Mouse (Mus musculus): ENCODE measurements around the gene Stum. TPM values are rescaled to one million over a fixed set of nuclear protein-coding genes. Genes with fewer than 3 reads are reported as not detected.

Stum gene
- 1.2 and 2.3 TPM in 2 replicates for polyA plus RNA-seq (2014; fragmentation: Nextera tagmentation; extraction: Ambion mirVana)

GRCm38 (mm10) chr1:180483399-180484291 is at the start of gene Stum:
Stum (minus strand) TSS chr1:180483504.
- Histone ChIP-seq H3K27me3 (ENCODE audit: control insufficient read depth, insufficient read depth, low read length) (peaks cover 20% of the 10 kb centered on the region), H3K36me3 (ENCODE audit: control insufficient read depth, insufficient read depth, low read length) (no peaks in the 10 kb centered on the region), H3K4me3 (ENCODE audit: low read depth, low read length) (peak within 1 kb of the TSS; percentile 40), H3K9me3 (ENCODE audit: control insufficient read depth, low read depth, low read length) (no peaks in the 10 kb centered on the region), H3K4me2 (replicated peaks; ENCODE audit: low read depth, low read length) (peak within 1 kb of the TSS; percentile 85), H3K27ac (ENCODE audit: low read length) (no peak within 1 kb of the TSS), H3K4me1 (ENCODE audit: control insufficient read depth, insufficient read depth, low read length) (peaks cover 20% of the 10 kb centered on the region), H3K9ac (replicated peaks; ENCODE audit: low read depth, low read length) (0 out of 2 replicates have a peak within 1 kb of the TSS, but pooled peaks have one; percentile 18)
- peak; percentile 28; the same call in 1 of the 2 replicates for ATAC-seq (ENCODE audit: insufficient number of reproducible peaks, insufficient read depth, low FRiP score, low read depth)
- WGBS: 3% methylated on average over 40 of the region's 40 CpGs

GRCm38 (mm10) chr1:180532671-180533070 is 49.4 kb upstream of the Stum start:
- no peak for ATAC-seq (ENCODE audit: insufficient number of reproducible peaks, insufficient read depth, low FRiP score, low read depth)
- WGBS: 95% methylated on average over 11 of the region's 11 CpGs
- no peaks in the 10 kb centered on the region for H3K4me1 ChIP-seq (ENCODE audit: control insufficient read depth, insufficient read depth, low read length)

DNA sequence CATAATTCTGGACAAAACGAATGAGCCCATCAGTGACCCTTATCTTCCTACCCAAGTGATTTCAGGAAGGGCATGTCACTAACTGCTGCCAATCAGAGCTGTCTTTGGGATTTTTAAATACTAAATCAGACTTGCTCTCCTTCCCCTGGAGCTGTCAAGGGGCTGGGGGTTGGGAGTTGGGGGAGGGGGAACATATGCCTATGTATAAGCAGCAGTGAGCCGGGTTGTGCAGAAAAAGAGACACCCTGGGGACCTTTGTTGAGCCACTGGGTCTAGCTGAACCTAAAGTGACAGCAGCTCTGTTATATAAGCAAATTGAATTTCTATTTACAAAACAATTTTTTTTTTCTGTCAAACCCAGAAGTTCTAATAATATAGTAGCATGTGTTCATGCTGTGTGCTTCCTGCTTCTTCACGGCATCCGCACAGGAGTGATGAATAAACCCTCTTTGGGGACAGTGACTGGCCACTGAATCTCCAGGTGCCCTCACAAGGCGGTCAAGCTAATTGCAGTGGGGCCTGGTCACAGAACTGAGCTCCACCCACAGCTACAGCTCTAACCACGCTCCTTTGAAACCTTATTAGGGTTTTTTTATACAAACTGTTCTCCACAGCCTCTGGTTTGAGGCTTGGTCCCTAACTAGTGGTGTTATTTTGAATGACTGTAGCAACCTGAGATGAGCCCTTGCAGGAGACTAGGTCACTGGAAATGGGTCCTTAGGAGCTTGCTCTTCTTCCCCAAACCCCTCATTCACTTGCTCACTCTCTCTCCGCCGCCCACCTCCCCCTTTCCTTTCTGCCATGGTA is 47.4 kb upstream of the Stum start:
- ATAC-seq (ENCODE audit: insufficient number of reproducible peaks, insufficient read depth, low FRiP score, low read depth): no peak
- no peak overlapping the region for H3K4me3 ChIP-seq (ENCODE audit: low read depth, low read length)
- no peaks in the 10 kb centered on the region for H3K4me1 ChIP-seq (ENCODE audit: control insufficient read depth, insufficient read depth, low read length)
- WGBS: 61% methylated on average over 8 of the region's 8 CpGs
- H3K27ac ChIP-seq (ENCODE audit: low read length): no peak overlapping the region
- no peak overlapping the region for H3K4me2 ChIP-seq (replicated peaks; ENCODE audit: low read depth, low read length)
- H3K9ac ChIP-seq (replicated peaks; ENCODE audit: low read depth, low read length): no peak overlapping the region
- peaks cover 5% of the 10 kb centered on the region; the same call in 1 of the 2 replicates for H3K9me3 ChIP-seq (ENCODE audit: control insufficient read depth, low read depth, low read length)
- H3K27me3 ChIP-seq (ENCODE audit: control insufficient read depth, insufficient read depth, low read length): no peaks in the 10 kb centered on the region
- no peaks in the 10 kb centered on the region for H3K36me3 ChIP-seq (ENCODE audit: control insufficient read depth, insufficient read depth, low read length)

More at GRCm38 (mm10) chr1:180532671-180533070, 49.4 kb upstream of the Stum start:
- no peak overlapping the region for H3K27ac ChIP-seq (ENCODE audit: low read length)
- H3K4me3 ChIP-seq (ENCODE audit: low read depth, low read length): no peak overlapping the region
- no peak overlapping the region for H3K4me2 ChIP-seq (replicated peaks; ENCODE audit: low read depth, low read length)
- H3K27me3 ChIP-seq (ENCODE audit: control insufficient read depth, insufficient read depth, low read length): no peaks in the 10 kb centered on the region
- no peaks in the 10 kb centered on the region for H3K36me3 ChIP-seq (ENCODE audit: control insufficient read depth, insufficient read depth, low read length)
- no peak overlapping the region for H3K9ac ChIP-seq (replicated peaks; ENCODE audit: low read depth, low read length)
- H3K9me3 ChIP-seq (ENCODE audit: control insufficient read depth, low read depth, low read length): peaks cover 5% of the 10 kb centered on the region; the same call in 1 of the 2 replicates

- Histone ChIP-seq H3K4me1 (ENCODE audit: control insufficient read depth, insufficient read depth, low read length) (no peaks in the 10 kb centered on the region), H3K9ac (replicated peaks; ENCODE audit: low read depth, low read length) (no peak overlapping the region), H3K4me3 (ENCODE audit: low read depth, low read length) (no peak overlapping the region), H3K27me3 (ENCODE audit: control insufficient read depth, insufficient read depth, low read length) (no peaks in the 10 kb centered on the region), H3K36me3 (ENCODE audit: control insufficient read depth, insufficient read depth, low read length) (no peaks in the 10 kb centered on the region), H3K4me2 (replicated peaks; ENCODE audit: low read depth, low read length) (no peak overlapping the region), H3K27ac (ENCODE audit: low read length) (no peak overlapping the region), H3K9me3 (ENCODE audit: control insufficient read depth, low read depth, low read length) (peaks cover 5% of the 10 kb centered on the region; the same call in 1 of the 2 replicates)
- no peak for ATAC-seq (ENCODE audit: insufficient number of reproducible peaks, insufficient read depth, low FRiP score, low read depth)
- 91% methylated on average over 7 of the region's 7 CpGs for WGBS
These were observed 46.5 kb upstream of the Stum start for GRCm38 (mm10) chr1:180529847-180530246.

DNA sequence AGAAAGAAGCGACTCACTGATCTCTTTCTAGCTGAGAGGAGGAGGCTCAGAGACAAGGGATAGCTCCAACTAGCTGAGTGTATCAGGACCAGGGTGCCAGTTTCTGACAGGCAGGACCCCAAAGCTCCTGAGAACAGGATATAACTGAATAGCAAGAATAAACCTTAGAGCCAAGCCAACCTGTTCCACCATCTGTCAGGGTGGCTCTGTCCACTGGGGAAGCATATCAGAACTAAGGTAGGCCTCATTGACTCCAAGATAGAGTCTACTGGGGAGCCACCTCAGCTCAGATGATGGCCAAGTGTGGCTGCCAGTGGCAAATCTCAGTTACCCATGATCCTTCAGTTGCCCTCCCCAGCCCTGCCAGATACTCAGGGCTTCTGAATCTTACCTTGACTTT is 42.0 kb upstream of the Stum start:
- no peaks in the 10 kb centered on the region for H3K27me3 ChIP-seq (ENCODE audit: control insufficient read depth, insufficient read depth, low read length)
- H3K4me1 ChIP-seq (ENCODE audit: control insufficient read depth, insufficient read depth, low read length): 0 out of 2 replicates have a peak, but pooled peaks cover 4% of the 10 kb centered on the region
- H3K4me3 ChIP-seq (ENCODE audit: low read depth, low read length): no peak overlapping the region
- H3K9me3 ChIP-seq (ENCODE audit: control insufficient read depth, low read depth, low read length): no peaks in the 10 kb centered on the region
- WGBS: 65% methylated on average over 1 of the region's 1 CpGs
- ATAC-seq (ENCODE audit: insufficient number of reproducible peaks, insufficient read depth, low FRiP score, low read depth): no peak
- H3K9ac ChIP-seq (replicated peaks; ENCODE audit: low read depth, low read length): no peak overlapping the region
- H3K36me3 ChIP-seq (ENCODE audit: control insufficient read depth, insufficient read depth, low read length): no peaks in the 10 kb centered on the region
- no peak overlapping the region for H3K27ac ChIP-seq (ENCODE audit: low read length)
- H3K4me2 ChIP-seq (replicated peaks; ENCODE audit: low read depth, low read length): no peak overlapping the region

- 77% methylated on average over 2 of the region's 2 CpGs for WGBS
- ATAC-seq (ENCODE audit: insufficient number of reproducible peaks, insufficient read depth, low FRiP score, low read depth): no peak
These were observed 40.0 kb upstream of the Stum start for GRCm38 (mm10) chr1:180523320-180523719.

DNA sequence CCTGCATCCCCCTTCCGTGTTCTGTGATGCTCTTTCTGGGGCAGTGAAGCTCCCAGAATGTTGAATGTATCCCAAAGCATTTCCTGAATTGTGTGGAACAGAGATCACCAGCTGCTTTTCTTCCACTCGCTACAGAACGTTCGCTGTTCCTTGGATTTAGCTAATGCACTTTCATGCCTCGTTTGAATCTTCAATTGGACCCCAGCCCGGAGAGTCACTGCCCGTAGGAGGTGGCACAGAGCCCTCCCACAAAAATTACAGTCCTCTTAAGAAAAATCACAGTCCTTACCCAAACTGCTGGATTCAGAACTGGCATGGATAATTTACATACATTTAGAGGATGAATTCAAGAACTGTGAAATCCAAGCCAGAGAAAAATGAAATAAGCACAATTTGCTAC is 36.9 kb upstream of the Stum start:
- H3K9ac ChIP-seq (replicated peaks; ENCODE audit: low read depth, low read length): no peak overlapping the region
- no peaks in the 10 kb centered on the region for H3K27me3 ChIP-seq (ENCODE audit: control insufficient read depth, insufficient read depth, low read length)
- no peaks in the 10 kb centered on the region for H3K36me3 ChIP-seq (ENCODE audit: control insufficient read depth, insufficient read depth, low read length)
- H3K4me3 ChIP-seq (ENCODE audit: low read depth, low read length): no peak overlapping the region
- H3K27ac ChIP-seq (ENCODE audit: low read length): peak overlapping the region; percentile 44; the same call in 1 of the 2 replicates
- no peaks in the 10 kb centered on the region for H3K9me3 ChIP-seq (ENCODE audit: control insufficient read depth, low read depth, low read length)
- 31% methylated on average over 7 of the region's 7 CpGs for WGBS
- no peak overlapping the region for H3K4me2 ChIP-seq (replicated peaks; ENCODE audit: low read depth, low read length)
- H3K4me1 ChIP-seq (ENCODE audit: control insufficient read depth, insufficient read depth, low read length): peaks cover 17% of the 10 kb centered on the region
- no peak for ATAC-seq (ENCODE audit: insufficient number of reproducible peaks, insufficient read depth, low FRiP score, low read depth)

More at GRCm38 (mm10) chr1:180523320-180523719, 40.0 kb upstream of the Stum start:
- H3K9ac ChIP-seq (replicated peaks; ENCODE audit: low read depth, low read length): no peak overlapping the region
- no peaks in the 10 kb centered on the region for H3K27me3 ChIP-seq (ENCODE audit: control insufficient read depth, insufficient read depth, low read length)
- no peaks in the 10 kb centered on the region for H3K36me3 ChIP-seq (ENCODE audit: control insufficient read depth, insufficient read depth, low read length)
- no peaks in the 10 kb centered on the region for H3K9me3 ChIP-seq (ENCODE audit: control insufficient read depth, low read depth, low read length)
- no peak overlapping the region for H3K27ac ChIP-seq (ENCODE audit: low read length)
- H3K4me3 ChIP-seq (ENCODE audit: low read depth, low read length): no peak overlapping the region
- H3K4me1 ChIP-seq (ENCODE audit: control insufficient read depth, insufficient read depth, low read length): 0 out of 2 replicates have a peak, but pooled peaks cover 8% of the 10 kb centered on the region
- H3K4me2 ChIP-seq (replicated peaks; ENCODE audit: low read depth, low read length): no peak overlapping the region

DNA sequence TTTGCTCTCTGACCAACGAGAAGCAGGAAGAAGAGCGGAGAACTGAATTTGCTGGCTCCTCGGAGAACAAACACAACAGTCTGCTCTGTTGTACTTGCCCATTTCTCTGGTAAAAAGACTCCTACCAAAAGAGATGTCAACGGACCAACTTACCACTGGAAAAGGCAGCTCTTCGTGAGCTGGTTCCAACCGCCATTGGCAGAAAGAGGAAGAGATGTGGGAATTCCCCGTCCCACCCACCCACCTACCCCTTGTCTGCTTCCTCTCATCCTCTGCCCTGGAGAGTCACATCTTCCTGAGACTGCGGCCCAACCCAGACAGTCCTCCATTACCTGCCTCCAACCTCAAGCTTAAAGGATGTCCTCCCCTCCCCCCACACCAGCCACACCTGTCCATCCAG is 36.2 kb upstream of the Stum start:
- H3K4me2 ChIP-seq (replicated peaks; ENCODE audit: low read depth, low read length): no peak overlapping the region
- peak overlapping the region; percentile 44; the same call in 1 of the 2 replicates for H3K27ac ChIP-seq (ENCODE audit: low read length)
- H3K4me3 ChIP-seq (ENCODE audit: low read depth, low read length): no peak overlapping the region
- WGBS: 88% methylated on average over 8 of the region's 8 CpGs
- H3K36me3 ChIP-seq (ENCODE audit: control insufficient read depth, insufficient read depth, low read length): no peaks in the 10 kb centered on the region
- no peaks in the 10 kb centered on the region for H3K27me3 ChIP-seq (ENCODE audit: control insufficient read depth, insufficient read depth, low read length)
- no peaks in the 10 kb centered on the region for H3K9me3 ChIP-seq (ENCODE audit: control insufficient read depth, low read depth, low read length)
- peaks cover 17% of the 10 kb centered on the region for H3K4me1 ChIP-seq (ENCODE audit: control insufficient read depth, insufficient read depth, low read length)
- no peak for ATAC-seq (ENCODE audit: insufficient number of reproducible peaks, insufficient read depth, low FRiP score, low read depth)
- no peak overlapping the region for H3K9ac ChIP-seq (replicated peaks; ENCODE audit: low read depth, low read length)
